Mouse (Mus musculus): ENCODE measurements at regions not wholly inside any gene's neighbourhood (a gene's known extent, or its start where the extent isn't known, plus 50 kb on each side); places are given as distances from the start of the nearest gene placed in this dataset.
"Not testable (repeated sequence)": the region's sequence is repeated elsewhere in the genome, so short reads cannot be mapped to it uniquely, and the experiment has no call there.

GRCm38 (mm10) chr3:33317691-33318090 lies 174.6 kb upstream of the Pex5l start:
- not testable (repeated sequence) for TF ChIP-seq TAL1 (conservative IDR thresholded peaks at IDR 0.05; ENCODE audit: low read depth, low read length); CTCF (IDR thresholded peaks at IDR 0.05; ENCODE audit: low read depth, low read length); GATA1 (IDR thresholded peaks at IDR 0.05; ENCODE audit: borderline replicate concordance, low read length)
